Mouse (Mus musculus): ENCODE results near the gene Ptprm.

Ptprm gene

DNA sequence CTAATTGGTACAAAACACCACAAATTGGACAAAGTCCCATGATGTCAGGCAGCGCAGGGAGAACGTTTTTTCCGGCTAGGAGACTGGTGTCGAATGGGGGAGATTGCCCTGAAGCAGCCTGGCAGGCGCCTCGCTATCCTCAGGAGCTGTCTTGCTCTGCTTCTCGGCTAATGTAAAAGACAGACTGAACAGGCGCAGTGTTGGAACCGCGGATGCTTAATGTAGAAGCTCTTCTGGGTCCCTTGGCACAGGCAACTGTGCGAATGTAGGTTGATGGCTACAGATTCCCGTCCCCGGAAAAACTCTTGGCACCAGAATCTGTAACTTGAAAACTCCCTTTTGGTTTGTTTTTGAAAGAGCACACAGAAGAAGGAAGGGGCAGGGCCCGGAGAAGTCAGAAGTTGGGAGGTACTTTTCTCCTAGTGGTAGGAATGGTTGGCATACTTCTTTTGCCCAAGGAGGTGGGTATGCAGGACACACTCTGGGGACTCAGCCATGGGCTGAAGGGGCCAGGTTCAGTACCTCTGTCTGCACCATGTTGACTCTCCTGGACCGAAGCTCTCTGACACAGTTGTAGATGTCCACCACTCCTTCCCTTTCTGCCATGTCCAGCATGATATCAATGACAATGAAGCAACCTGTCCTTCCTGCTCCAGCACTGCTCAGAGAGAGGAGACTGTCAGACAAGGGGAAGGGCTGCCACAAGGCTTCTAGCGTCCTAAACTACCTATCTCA lies 661.1 kb downstream of the Ptprm start:
- intact Hi-C loops (cut with DNase I) = no loop called here

DNA sequence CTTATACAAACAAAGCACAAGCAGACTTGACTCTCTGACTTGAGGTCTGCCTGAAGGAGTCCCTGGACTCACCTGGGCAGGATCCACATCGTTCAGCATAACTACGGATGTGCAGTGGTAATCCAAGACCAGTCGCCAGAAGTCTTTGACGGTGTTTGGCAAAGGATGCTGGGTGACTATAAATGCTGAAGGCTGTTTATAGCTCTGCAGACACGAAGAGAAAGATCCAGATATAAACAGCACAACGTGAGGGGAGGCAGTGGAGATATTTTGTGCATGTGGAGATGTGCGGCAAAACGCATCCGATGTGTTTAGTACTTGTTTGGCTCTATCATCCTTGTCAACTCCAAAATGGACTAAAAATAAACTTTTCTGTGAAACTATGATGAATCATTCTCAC lies 666.1 kb downstream of the Ptprm start:
- intact Hi-C loops (cut with DNase I) = loop anchor here (10.0 kb wide), 1 partner anchor 897 kb away; no protein-coding TSS in a partner anchor

DNA sequence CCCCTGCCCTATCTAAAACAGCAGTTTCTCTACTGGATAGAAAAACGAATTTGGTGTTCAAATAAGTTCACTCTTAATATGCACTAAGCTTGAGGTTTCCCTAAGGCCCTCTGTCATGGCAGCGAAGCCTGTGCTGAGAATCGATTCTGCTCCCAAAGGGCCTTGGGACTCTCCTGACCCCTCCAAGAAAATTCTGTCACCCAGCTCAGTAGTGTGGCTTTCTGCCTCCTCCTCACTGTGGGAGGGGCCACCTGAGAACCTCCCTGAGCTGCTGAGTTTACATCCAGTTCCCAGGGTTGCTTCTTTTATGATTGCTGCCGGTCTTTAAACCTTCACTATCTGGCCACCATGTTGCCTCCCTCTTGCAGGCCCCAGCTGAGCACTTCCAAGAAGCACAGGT lies 666.7 kb downstream of the Ptprm start:
- intact Hi-C loops (cut with DNase I) = loop anchor here (10.0 kb wide), 1 partner anchor 897 kb away; no protein-coding TSS in a partner anchor

DNA sequence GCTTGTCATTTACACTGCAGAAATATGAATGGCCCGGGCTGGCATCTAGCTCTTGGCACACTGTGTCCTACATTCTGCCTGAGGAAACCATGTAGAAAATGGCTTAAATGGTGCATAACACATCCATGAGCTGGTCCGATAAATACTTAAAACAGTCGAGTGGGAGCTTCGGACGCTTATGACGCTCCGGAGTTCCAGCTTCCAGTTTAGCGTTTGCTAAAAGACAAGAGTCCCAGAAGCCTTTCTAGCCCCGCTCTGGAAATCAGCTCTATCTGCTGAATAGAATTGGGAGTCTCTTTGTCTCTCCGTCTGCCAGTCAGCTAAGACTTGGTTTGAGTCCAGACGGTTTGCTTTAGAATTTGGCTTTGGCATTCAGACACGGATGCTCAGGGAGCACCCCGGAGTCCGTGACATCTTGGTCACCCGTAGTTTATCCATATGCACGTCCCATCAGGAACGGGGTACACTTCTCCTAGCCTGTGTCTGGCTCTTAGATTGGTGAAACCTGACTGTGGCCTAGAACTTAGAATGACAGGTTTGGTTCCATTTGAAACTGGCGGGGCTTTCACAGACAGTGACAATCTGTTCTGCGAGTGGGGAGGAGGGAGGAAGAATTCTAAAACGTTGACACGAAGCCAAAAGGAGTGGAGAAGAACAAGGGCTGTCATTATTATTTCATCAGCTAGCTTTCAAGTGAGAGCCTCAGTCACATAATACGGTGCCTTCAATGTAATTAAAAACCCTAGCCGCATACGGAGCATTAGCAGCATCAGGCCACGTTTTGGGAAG lies 667.4 kb downstream of the Ptprm start:
- intact Hi-C loops (cut with DNase I) = loop anchor here (10.0 kb wide), 1 partner anchor 898 kb away; no protein-coding TSS in a partner anchor

DNA sequence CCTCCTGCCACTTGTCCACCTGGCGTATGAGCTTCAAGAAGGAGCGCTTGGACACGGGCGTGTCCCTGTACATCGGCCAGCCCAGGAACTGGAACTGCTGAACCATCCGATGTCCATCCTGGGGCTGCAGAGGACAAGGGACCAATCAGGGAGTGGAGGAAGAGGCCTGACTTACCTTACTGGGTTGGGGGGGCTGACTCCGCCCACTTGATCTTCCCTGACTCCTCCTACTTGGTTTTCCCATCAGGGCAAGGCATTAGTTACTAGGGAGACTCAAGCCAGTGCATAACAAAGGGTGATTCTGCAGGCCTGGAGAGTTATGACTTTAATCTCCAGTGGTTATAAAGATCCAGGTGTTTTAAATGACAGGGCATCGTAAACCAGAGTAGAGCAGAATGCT lies 670.8 kb downstream of the Ptprm start:
- intact Hi-C loops (cut with DNase I) = loop anchor here (5.0 to 10.0 kb wide), 3 partner anchors 74 to 984 kb away; no protein-coding TSS in a partner anchor

DNA sequence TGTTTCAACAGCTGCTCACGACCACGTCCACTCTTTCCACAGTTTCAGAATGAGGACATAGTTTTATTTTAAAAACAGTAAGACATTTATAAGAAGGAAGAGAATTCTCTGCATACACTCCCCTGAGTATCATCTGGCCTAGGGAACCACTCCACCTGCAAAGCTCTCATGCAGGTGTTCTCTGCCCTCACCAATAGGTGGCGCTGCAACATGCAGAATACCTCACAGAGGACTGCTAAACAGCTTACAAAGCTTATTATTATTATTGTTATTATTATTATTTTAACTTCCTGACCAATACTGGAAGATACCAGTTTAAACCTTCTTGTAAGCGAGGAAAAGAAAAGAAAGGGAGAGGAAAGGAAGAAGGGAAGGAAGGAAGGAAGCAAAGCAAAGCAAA lies 673.6 kb downstream of the Ptprm start:
- intact Hi-C loops (cut with DNase I) = loop anchor here (5.0 to 10.0 kb wide), 3 partner anchors 77 to 987 kb away; no protein-coding TSS in a partner anchor

DNA sequence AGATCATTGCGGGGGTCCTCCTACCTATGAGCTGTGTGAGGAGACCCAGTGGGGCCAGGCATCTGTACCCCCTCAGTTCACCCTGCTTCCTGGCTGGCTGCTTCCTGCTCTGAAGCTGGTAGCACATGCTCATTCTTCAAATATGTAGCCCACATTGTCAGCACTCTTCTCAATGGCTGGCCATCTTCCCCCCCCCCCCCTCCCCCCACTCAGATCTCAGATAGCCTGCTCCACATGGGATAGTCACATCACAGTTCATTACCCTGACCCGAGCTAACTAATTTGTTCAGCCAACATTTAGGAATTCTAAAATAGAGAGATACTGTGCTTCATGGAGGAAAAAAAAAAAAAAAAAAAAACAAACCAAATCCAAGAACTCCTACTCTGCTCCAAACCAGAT lies 679.6 kb downstream of the Ptprm start:
- intact Hi-C loops (cut with DNase I) = no loop called here

DNA sequence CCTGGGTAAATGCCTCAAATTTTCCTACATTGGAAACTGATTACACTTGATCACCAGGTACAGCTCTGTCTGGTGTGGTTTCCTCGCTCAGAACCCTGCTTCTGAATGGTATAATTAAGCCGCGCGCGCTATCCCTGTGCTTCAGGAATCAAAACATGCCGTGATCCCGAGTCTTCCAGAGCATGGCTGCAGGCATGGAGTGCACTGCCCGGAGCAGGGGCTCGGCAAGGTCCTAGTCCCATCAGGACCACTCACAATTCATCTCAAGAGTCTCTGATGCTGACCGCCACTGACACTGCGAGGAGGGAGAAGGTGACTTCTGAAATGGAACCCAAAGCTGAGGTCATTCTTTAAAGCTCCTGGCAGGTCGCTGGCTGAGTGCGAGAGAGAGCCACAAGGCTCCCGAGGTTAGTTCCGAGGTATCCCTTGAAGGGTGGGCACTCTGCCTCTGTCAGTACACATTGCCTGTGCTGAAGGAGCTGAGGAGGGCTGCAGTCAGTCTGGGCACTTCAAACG lies 682.5 kb downstream of the Ptprm start:
- intact Hi-C loops (cut with DNase I) = no loop called here

DNA sequence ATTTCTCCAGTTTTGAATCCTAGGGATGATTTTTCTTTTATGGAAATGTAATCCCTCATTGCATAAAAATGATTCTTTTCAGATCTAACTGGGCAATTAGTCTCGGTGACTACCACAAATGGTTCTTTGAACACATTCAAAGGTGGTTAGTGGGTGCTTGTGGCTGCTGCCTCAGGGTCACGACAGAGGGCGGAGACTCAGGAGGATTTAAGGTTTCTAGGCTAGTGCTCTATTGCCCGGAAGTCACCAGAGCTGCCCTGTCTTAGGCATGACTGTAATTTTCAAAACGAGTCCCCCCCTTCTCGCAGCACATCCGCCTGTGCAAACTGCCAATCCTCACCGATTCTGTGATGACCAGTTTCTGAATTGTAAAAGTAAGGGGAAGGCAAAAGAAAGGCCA lies 683.0 kb downstream of the Ptprm start:
- intact Hi-C loops (cut with DNase I) = no loop called here

DNA sequence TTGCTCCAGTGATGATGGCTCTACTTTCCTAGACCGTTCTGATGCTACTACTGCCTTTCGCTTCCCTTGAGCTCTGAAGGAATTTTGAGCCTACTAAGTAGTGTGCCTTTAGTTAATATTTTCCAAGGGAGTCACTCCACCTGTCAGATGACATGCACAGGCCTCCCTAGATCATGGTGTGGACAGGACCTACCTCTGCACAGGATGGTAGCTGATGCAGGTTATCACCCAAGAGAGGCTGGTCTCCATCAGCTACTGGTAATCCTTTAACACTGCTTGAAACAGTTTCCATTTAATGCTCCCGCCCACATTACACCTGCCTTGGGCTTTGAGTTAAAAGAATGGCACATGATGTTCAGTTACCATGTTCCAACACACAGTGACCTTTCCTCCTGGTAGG lies 688.5 kb downstream of the Ptprm start:
- intact Hi-C loops (cut with DNase I) = no loop called here

DNA sequence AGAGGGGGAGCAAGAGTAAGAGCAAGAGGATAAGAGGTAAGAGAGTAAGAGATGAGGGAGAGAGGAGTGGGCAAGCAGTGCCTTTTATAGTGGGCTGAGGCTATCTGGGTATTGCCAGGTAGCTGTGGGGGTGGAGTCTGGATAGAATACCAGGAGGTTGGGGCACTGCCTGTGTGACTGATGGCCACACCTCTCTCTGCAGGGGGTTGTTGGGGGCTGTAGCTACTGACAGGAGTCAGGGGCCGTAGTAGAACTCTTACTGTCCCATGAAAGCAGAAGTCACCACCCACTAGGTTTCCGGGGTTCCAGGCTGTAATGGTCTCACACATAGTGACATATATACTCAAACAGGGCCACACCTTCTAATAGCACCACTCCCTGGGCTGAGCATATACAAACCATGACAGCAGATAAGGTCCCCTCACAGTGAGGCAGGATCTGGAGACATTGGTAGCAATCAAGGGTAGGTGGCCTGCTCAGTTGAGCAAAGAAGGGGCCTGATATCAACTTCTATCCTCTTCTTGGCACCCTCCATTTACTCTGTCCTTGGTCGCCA lies 689.0 kb downstream of the Ptprm start:
- intact Hi-C loops (cut with DNase I) = no loop called here

DNA sequence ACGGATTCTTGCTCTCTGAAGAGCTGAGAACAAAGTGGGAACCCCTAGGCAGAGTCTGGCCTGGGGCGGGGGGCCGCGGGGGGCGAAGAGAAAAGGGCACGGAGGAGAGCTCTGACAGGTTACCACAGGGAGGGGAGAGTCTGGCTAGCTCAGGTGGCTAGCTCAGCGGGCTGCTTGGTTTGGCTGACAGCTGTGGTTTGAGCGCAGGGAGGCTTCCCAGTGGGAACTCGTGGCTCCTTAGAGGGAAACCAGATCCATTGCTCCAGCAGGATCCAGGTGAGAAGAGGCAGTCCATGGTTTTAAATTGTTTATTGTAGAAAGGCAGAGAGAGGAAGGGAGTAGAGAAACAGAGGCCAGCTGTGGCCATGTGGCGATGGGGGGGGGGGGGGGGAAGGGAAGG lies 689.5 kb downstream of the Ptprm start:
- intact Hi-C loops (cut with DNase I) = no loop called here

DNA sequence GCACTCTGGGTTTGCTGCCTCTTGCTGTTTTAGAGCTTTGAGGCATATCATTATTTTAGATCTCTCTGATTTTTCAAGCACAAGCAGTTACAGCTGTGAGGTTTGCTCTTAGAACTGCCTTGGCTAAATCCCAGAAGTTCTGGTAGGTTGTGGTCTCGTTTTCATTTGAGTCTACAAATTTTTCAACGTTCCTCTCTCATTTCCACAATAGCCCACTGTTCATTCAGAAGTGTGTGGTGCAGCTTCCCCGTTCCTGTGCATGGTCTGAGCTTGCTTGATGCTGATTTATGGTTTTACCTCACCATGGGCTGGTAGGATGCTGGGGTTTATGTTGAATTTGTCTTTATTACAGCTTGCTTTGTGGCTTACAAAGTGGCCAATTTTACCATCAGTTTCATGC lies 695.0 kb downstream of the Ptprm start:
- intact Hi-C loops (cut with DNase I) = no loop called here

DNA sequence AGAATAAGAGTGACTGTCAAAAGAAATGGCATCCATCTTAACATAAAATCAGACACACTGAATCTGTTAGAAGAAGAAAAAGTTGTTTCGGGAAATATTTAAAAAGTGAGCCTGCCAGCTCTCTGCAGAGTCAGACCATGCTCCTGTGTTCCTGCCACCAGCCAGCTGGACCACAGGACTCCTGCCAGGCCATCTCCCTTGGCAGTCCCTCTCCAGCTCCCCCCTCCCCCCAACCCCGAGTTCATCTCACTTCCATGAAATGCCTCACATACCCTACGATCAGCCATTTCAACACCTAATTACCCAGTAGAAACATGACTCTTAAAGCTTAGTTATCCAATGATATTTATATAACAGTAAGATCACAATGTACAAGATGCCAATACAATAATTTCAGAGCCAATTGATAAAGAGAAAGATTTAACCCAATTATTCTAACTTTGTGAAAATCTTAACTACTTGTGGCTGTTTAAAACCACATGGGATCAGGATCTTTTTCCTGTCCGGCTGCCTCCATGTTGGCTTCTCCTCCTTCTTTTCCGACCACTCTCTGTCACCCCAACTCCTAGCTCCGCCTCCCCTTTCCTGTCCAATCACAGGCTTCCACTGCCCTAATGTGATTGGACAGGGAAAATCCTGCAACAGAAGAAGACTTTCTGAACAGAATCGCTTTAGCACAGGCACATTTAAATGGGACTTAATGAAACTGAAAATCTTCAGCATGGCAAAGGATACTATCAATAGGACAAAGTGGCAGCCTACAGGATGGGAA lies 716.1 kb downstream of the Ptprm start:
- intact Hi-C loops (cut with DNase I) = no loop called here

DNA sequence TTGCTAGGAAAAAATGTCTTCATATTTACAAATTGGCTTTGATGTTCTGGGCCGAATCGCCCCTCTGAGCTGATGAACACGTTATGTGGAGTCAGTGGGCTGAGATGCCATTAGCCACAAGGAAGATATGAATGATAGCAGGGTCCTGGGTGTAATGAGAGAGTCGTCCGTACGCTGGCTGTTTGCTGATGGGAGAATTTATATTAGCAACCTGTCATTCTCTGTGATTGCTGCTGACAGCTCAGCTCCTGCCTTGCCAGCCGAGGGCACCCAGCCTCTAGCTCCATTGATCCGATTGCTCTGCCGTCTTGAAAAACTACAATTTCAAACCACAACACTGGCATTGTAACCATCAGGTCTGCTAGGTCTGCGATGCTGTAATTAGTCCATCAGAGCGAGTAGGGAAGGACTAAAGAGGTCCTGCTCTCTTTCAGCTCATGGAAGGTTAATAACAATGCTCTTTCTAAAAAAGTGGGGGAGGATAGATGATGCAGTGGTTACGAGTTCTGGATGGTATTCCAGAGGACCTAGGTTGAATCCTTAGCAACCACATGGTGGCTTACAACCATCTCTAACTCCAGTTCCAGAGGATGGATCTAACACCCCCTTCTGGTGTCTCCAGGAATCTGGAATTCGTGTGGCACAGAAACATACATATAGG lies 734.1 kb downstream of the Ptprm start:
- intact Hi-C loops (cut with DNase I) = no loop called here

DNA sequence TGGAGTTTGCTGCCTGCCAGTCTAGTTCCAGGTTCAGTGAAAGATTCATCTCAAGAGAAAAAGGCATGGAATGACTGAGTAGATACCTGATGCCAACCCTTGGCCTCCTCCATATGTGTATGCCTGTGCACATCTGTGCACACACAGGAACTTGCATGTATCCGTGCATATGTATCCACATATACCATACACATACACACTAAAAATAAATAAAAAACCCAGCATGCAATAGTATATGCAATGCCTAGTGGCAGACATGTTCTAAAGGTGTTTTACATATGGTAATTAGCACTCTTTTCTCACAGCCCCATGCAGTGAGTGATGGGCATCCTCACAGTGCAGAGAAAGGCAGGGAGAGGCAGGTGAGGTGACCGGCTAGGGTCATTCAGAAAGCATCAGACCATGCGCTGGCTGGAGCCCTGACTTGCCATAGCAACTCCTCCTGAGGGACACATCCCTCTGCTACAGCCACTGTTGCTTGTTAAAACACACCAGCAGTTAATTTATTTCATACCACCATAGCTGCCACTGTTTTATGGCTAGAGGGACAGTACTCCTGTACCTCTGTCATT lies 734.9 kb downstream of the Ptprm start:
- intact Hi-C loops (cut with DNase I) = no loop called here
